25 mouse cellular contexts compared by ENCODE assay signal in the genomic region with DNA sequence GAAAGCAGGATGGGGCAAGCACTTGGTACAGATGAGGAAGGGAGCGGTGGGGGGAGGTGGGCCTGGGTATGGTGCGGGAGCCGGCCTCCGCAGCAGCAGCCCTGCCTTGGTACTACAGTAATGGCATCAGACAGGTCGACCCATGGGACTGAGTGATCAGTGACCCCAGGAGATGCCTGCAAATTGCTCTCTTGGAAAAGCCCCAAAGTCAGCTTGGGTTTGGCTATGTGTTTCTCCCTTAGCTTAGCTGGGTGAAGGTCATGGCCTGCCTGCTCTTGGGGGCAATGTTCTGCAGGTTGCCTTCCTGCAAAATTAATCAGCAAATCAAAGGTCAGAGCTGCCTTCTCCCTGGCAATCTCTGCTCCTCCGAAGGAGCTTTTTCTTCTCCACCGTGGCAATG. TPM values are rescaled to one million over a fixed set of nuclear protein-coding genes. Genes with fewer than 3 reads are reported as not detected.
A peak's percentile ranks its signal among the peaks of the same experiment; 100 is the strongest.
DNase-seq lines count a peak whose midpoint lies in the region; ATAC-seq and TF ChIP-seq lines count a peak whose summit lies in the region.
"Had no signal": no experiment of that assay in that cellular context is flagged by ENCODE, and none has a peak within 500 bp of the region (broad histone marks: within the 10 kb centered on the region; RNA-seq: fewer than 3 reads in every experiment).

No protein-coding gene starts in this region.

- ATAC-seq in kidney, embryonic 15.5 days (replicated peaks; ENCODE audit: low FRiP score), result no peak
- ATAC-seq in forebrain, embryonic 16.5 days, result no peak
- ATAC-seq: forebrain, embryonic 14.5 days; hindbrain, postnatal 0 days; Patski had no signal

- H3K9me3 ChIP-seq in kidney, embryonic 15.5 days (replicated peaks), result no peaks in the 10 kb centered on the region
- H3K9me3 ChIP-seq in forebrain, embryonic 16.5 days (ENCODE audit: control insufficient read depth, low read length), result no peaks in the 10 kb centered on the region
- H3K9me3 ChIP-seq: embryonic facial prominence, embryonic 12.5 days; forebrain, embryonic 10.5 days; heart, embryonic 15.5 days; hindbrain, embryonic 13.5 days had no signal

- H3K36me3 ChIP-seq in liver, adult 2 months (ENCODE audit: control insufficient read depth, insufficient read depth, low read length), result no peaks in the 10 kb centered on the region
- H3K36me3 ChIP-seq in kidney, adult 2 months (ENCODE audit: control insufficient read depth, insufficient read depth, low read length), result no peaks in the 10 kb centered on the region
- no peaks in the 10 kb centered on the region for H3K36me3 ChIP-seq in kidney, embryonic 15.5 days
- H3K36me3 ChIP-seq in forebrain, embryonic 16.5 days (ENCODE audit: control insufficient read depth, insufficient read depth), result no peaks in the 10 kb centered on the region
- H3K36me3 ChIP-seq: embryonic facial prominence, embryonic 12.5 days; forebrain, embryonic 10.5 days; heart, embryonic 15.5 days; hindbrain, embryonic 13.5 days had no signal

- no peak overlapping the region for H3K4me3 ChIP-seq in liver, adult 2 months (ENCODE audit: insufficient read depth, low read depth, low read length)
- no peak overlapping the region for H3K4me3 ChIP-seq in kidney, adult 2 months (ENCODE audit: insufficient read depth, low read depth, low read length)
- H3K4me3 ChIP-seq in kidney, embryonic 15.5 days (replicated peaks), result no peak overlapping the region
- no peak overlapping the region for H3K4me3 ChIP-seq in forebrain, embryonic 16.5 days (replicated peaks; ENCODE audit: low read length)
- H3K4me3 ChIP-seq: embryonic facial prominence, embryonic 12.5 days; forebrain, embryonic 10.5 days; heart, embryonic 15.5 days; hindbrain, embryonic 13.5 days had no signal

- no peaks in the 10 kb centered on the region for H3K27me3 ChIP-seq in liver, adult 2 months (ENCODE audit: control insufficient read depth, insufficient read depth, low read length)
- no peaks in the 10 kb centered on the region for H3K27me3 ChIP-seq in kidney, adult 2 months (replicated peaks; ENCODE audit: control insufficient read depth, insufficient read depth, low read length)
- H3K27me3 ChIP-seq in kidney, embryonic 15.5 days, result no peaks in the 10 kb centered on the region
- no peaks in the 10 kb centered on the region for H3K27me3 ChIP-seq in forebrain, embryonic 16.5 days (replicated peaks; ENCODE audit: control insufficient read depth, insufficient read depth, low read length)
- H3K27me3 ChIP-seq: heart, embryonic 15.5 days had no signal

- H3K79me2 ChIP-seq in liver, adult 2 months (ENCODE audit: control insufficient read depth, insufficient read depth, low read length), result no peaks in the 10 kb centered on the region

- no peak for TF ChIP-seq POLR2A in liver, adult 2 months (IDR thresholded peaks at IDR 0.05; ENCODE audit: extremely low read depth, insufficient read depth, low read length)
- no peak for TF ChIP-seq POLR2A in kidney, adult 2 months (IDR thresholded peaks at IDR 0.05; ENCODE audit: low read depth, low read length)

- TF ChIP-seq CTCF in liver, adult 2 months (IDR thresholded peaks at IDR 0.05; ENCODE audit: low read depth, low read length), result no peak
- TF ChIP-seq CTCF in kidney, adult 2 months (conservative IDR thresholded peaks at IDR 0.05; ENCODE audit: insufficient read depth, insufficient read length, low read depth, low read length), result no peak

- H3K27ac ChIP-seq in liver, adult 2 months (replicated peaks; ENCODE audit: insufficient read depth, low read depth, low read length), result no peak overlapping the region
- H3K27ac ChIP-seq in kidney, adult 2 months (ENCODE audit: insufficient read depth, low read depth, low read length), result 0 out of 2 replicates have a peak overlapping the region, but pooled peaks have one; percentile 5
- H3K27ac ChIP-seq in kidney, embryonic 15.5 days, result peak overlapping the region; percentile 73; the same call in 1 of the 2 replicates
- H3K27ac ChIP-seq in forebrain, embryonic 16.5 days (ENCODE audit: low read length), result no peak overlapping the region
- H3K27ac ChIP-seq: embryonic facial prominence, embryonic 12.5 days; forebrain, embryonic 10.5 days; heart, embryonic 15.5 days; hindbrain, embryonic 13.5 days; hindbrain, postnatal 0 days had no signal

- no peak overlapping the region for H3K9ac ChIP-seq in liver, adult 2 months (ENCODE audit: low read depth, low read length)
- H3K9ac ChIP-seq in kidney, embryonic 15.5 days, result no peak overlapping the region
- H3K9ac ChIP-seq in forebrain, embryonic 16.5 days (replicated peaks; ENCODE audit: low read depth, low read length), result no peak overlapping the region
- H3K9ac ChIP-seq: embryonic facial prominence, embryonic 12.5 days; heart, embryonic 15.5 days; hindbrain, embryonic 13.5 days had no signal

- peak; percentile 96 for DNase-seq in liver, adult 2 months (ENCODE audit: extremely low read depth, low read depth, low spot score)
- no peak for DNase-seq in liver
- peak; percentile 92 for DNase-seq in kidney, adult 2 months
- DNase-seq in kidney, postnatal 25 days, result peak; percentile 70 to 85
- DNase-seq in adrenal gland, postnatal 10 days, result no peak
- DNase-seq in left cerebral cortex, adult 9 months (ENCODE audit: low spot score in 2 of 2), result no peak
- DNase-seq: adrenal gland, adult 2 months; cerebellum, adult 2 months; embryo, embryonic 11 days; gastrocnemius, postnatal 10 days; heart, adult 18-20 months; heart, postnatal 14 days had no signal

- H3K4me1 ChIP-seq in liver, adult 2 months (ENCODE audit: control insufficient read depth, insufficient read depth, low read length), result peaks cover 9% of the 10 kb centered on the region
- peaks cover 18% of the 10 kb centered on the region for H3K4me1 ChIP-seq in kidney, adult 2 months (ENCODE audit: control insufficient read depth, insufficient read depth, low read length)
- H3K4me1 ChIP-seq in kidney, embryonic 15.5 days, result peaks cover 31% of the 10 kb centered on the region
- peaks cover 4% of the 10 kb centered on the region for H3K4me1 ChIP-seq in forebrain, embryonic 16.5 days (replicated peaks; ENCODE audit: control insufficient read depth, insufficient read depth, low read length)

- H3K4me2 ChIP-seq in kidney, embryonic 15.5 days, result no peak overlapping the region
- H3K4me2 ChIP-seq in forebrain, embryonic 16.5 days (ENCODE audit: low read length), result no peak overlapping the region
- H3K4me2 ChIP-seq: embryonic facial prominence, embryonic 12.5 days; heart, embryonic 11.5 days; heart, embryonic 15.5 days; hindbrain, embryonic 13.5 days had no signal

- 40% methylated on average over 7 of the region's 7 CpGs for WGBS in liver, adult 2 months
- WGBS in kidney, adult 2 months, result 36% methylated on average over 7 of the region's 7 CpGs
- 40% methylated on average over 7 of the region's 7 CpGs for WGBS in kidney, embryonic 15.5 days
- WGBS in forebrain, embryonic 16.5 days, result 71% methylated on average over 7 of the region's 7 CpGs

RNA-seq across cellular contexts. Expression of a gene that starts 21.7 kb away (rescaled TPM):
- total RNA-seq in liver, adult 2 months (2014; rRNA removed), result 0.07 and 0.37 TPM in 2 replicates
- 0.62 and 1.2 TPM in 2 replicates for polyA plus RNA-seq in liver, adult 2 months (2012; rRNA removed)
- polyA plus RNA-seq in kidney, adult 2 months (2012; rRNA removed), result 1.4 and 1.9 TPM in 2 replicates
- polyA plus RNA-seq in kidney, embryonic 15.5 days (2015; fragmentation: Nextera tagmentation; extraction: Ambion mirVana), result 6.2 and 6.8 TPM in 2 replicates
- 1 to 10 TPM; 5.2 to 6.0 TPM for total RNA-seq in adrenal gland, postnatal 10 days (2021)
- 22.3 and 30.1 TPM in 2 replicates for polyA plus RNA-seq in forebrain, embryonic 16.5 days (2015; fragmentation: Nextera tagmentation; extraction: Ambion mirVana)
- total RNA-seq: common myeloid progenitor, adult 5-6 weeks; hematopoietic stem cell, adult 5-6 weeks had no signal

RNA-seq across cellular contexts. Expression of a gene that starts 28.6 kb away (rescaled TPM):
- total RNA-seq in liver, adult 2 months (2014; rRNA removed), result 38.1 and 41.7 TPM in 2 replicates
- polyA plus RNA-seq in liver, adult 2 months (2012; rRNA removed), result 24.2 and 32.2 TPM in 2 replicates
- 15.4 and 15.6 TPM in 2 replicates for polyA plus RNA-seq in kidney, adult 2 months (2012; rRNA removed)
- 49.4 and 52.8 TPM in 2 replicates for polyA plus RNA-seq in kidney, embryonic 15.5 days (2015; fragmentation: Nextera tagmentation; extraction: Ambion mirVana)
- total RNA-seq in adrenal gland, postnatal 10 days (2021), result 10 to 100 TPM; 22.6 to 27.0 TPM
- 9.8 and 10.4 TPM in 2 replicates for polyA plus RNA-seq in forebrain, embryonic 16.5 days (2015; fragmentation: Nextera tagmentation; extraction: Ambion mirVana)
- total RNA-seq: CH12.LX had no signal

Comparison
In these comparisons a context has a peak if more than half of its experiments do, and no peak if none do; other contexts are left out.
1. DNase-seq: peak in liver, adult 2 months (single experiment), kidney, adult 2 months (single experiment) and kidney, postnatal 25 days (2 of 2); none in liver (single experiment), adrenal gland, postnatal 10 days (single experiment) and left cerebral cortex, adult 9 months (0 of 2).
2. H3K27ac ChIP-seq: peak in kidney, adult 2 months (single experiment) and kidney, embryonic 15.5 days (single experiment); none in liver, adult 2 months (single experiment) and forebrain, embryonic 16.5 days (single experiment).